Mouse (Mus musculus): ENCODE results near the gene Gpc3.

- no peak for TF ChIP-seq CTCF (IDR thresholded peaks at IDR 0.05; ENCODE audit: insufficient read depth, low read depth, low read length)
- no peak for TF ChIP-seq POLR2A (IDR thresholded peaks at IDR 0.05; ENCODE audit: insufficient read depth, low read depth, low read length)
These were observed 325.0 kb downstream of the Gpc3 start for GRCm38 (mm10) chrX:52288792-52289191.

Data from olfactory bulb, adult 2 months (tissue).